ENCODE assay signal across 10 mouse cellular contexts in the genomic region with DNA sequence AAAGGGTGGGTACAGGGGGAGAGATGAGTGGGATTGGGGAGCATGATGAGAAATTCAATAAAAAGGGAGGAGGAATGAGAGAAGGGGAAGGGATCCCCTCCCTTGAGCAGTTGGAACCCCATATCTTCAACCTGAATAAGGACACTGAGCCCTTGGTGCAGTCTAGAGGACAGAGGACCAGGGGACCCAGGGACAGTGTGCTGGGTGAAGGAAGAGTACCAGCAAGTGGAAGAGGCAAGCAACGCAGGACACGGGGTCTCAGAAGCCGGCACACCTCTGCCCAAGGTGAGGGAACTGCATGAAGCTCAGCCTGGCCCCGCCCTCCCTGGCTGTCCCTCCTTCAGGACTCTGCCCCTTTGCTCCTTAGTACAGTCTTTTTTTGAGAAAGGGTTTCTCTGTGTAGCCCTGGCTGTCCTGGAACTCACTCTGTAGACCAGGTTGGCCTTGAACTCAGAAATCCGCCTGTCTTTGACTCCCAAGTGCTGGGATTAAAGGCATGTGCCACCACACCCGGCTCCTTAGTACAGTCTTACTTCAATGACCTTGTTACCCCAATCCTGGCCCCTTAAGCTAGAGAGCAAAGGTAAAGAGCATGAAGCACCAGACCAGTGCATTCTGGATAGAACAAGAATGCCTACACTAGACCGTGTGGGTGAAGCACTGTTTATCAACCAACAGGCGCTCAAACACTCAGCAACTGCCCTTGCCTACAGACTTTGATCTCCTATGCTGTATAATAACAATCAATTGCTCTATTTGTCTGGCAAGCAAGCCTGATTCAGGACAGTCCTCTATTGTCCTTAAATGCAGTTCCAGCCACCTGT. TPM values are rescaled to one million over a fixed set of nuclear protein-coding genes. Genes with fewer than 3 reads are reported as not detected.
DNase-seq lines count a peak whose midpoint lies in the region; ATAC-seq and TF ChIP-seq lines count a peak whose summit lies in the region.
"Had no signal": no experiment of that assay in that cellular context is flagged by ENCODE, and none has a peak within 500 bp of the region (broad histone marks: within the 10 kb centered on the region; RNA-seq: fewer than 3 reads in every experiment).

No protein-coding gene starts in this region.

- peaks cover 18% of the 10 kb centered on the region for H3K27me3 ChIP-seq in heart, embryonic 10.5 days (ENCODE audit: insufficient read depth, poor library complexity, severe bottlenecking)
- peaks cover 10% of the 10 kb centered on the region; the same call in 1 of the 2 replicates for H3K27me3 ChIP-seq in G1E (ENCODE audit: insufficient read depth, low read length)
- no peaks in the 10 kb centered on the region for H3K27me3 ChIP-seq in intestine, embryonic 15.5 days (replicated peaks)
- H3K27me3 ChIP-seq in liver, embryonic 15.5 days: no peaks in the 10 kb centered on the region

- no peak for ATAC-seq in G1E (ENCODE audit: extremely low read depth, insufficient number of reproducible peaks, low FRiP score, poor library complexity, severe bottlenecking)
- peak; percentile 57 for ATAC-seq in intestine, embryonic 15.5 days
- no peak for ATAC-seq in liver, embryonic 15.5 days (ENCODE audit: insufficient read depth)

- no peaks in the 10 kb centered on the region for H3K36me3 ChIP-seq in heart, embryonic 10.5 days
- peaks cover 37% of the 10 kb centered on the region for H3K36me3 ChIP-seq in G1E (replicated peaks)
- H3K36me3 ChIP-seq in intestine, embryonic 15.5 days: no peaks in the 10 kb centered on the region
- H3K36me3 ChIP-seq in liver, embryonic 15.5 days (replicated peaks): no peaks in the 10 kb centered on the region

- H3K27ac ChIP-seq in heart, embryonic 10.5 days: no peak overlapping the region
- H3K27ac ChIP-seq in intestine, embryonic 15.5 days: peak overlapping the region; percentile 64
- no peak overlapping the region for H3K27ac ChIP-seq in liver, embryonic 15.5 days (replicated peaks)

- no peak overlapping the region for H3K9ac ChIP-seq in intestine, embryonic 15.5 days
- H3K9ac ChIP-seq in liver, embryonic 15.5 days: no peak overlapping the region

- DNase-seq in heart, adult 11 months: peak; percentile 90
- DNase-seq in heart, embryonic 10.5 days (ENCODE audit: low spot score): no peak
- no peak for DNase-seq in G1E (ENCODE audit: low spot score)
- no peak for DNase-seq in thymus, postnatal 14 days
- DNase-seq in gastrocnemius, postnatal 4 days (ENCODE audit: low spot score in 2 of 2): no peak
- no peak for DNase-seq in adrenal gland, adult 18-20 months (ENCODE audit: low spot score in 2 of 2)
- DNase-seq: heart, postnatal 36 days had no signal

- H3K9me3 ChIP-seq in heart, embryonic 10.5 days: no peaks in the 10 kb centered on the region
- no peaks in the 10 kb centered on the region for H3K9me3 ChIP-seq in G1E (replicated peaks)
- no peaks in the 10 kb centered on the region for H3K9me3 ChIP-seq in intestine, embryonic 15.5 days
- no peaks in the 10 kb centered on the region for H3K9me3 ChIP-seq in liver, embryonic 15.5 days (replicated peaks)

- H3K4me1 ChIP-seq in heart, embryonic 10.5 days: peaks cover 33% of the 10 kb centered on the region
- H3K4me1 ChIP-seq in G1E (ENCODE audit: insufficient read depth, low read depth, low read length): peaks cover 79% of the 10 kb centered on the region
- H3K4me1 ChIP-seq in intestine, embryonic 15.5 days (replicated peaks): peaks cover 18% of the 10 kb centered on the region
- H3K4me1 ChIP-seq in liver, embryonic 15.5 days (replicated peaks): peaks cover 49% of the 10 kb centered on the region

- H3K4me2 ChIP-seq in intestine, embryonic 15.5 days (replicated peaks): peak overlapping the region; percentile 95
- peak overlapping the region; percentile 89 for H3K4me2 ChIP-seq in liver, embryonic 15.5 days

- TF ChIP-seq CTCF in G1E (IDR thresholded peaks at IDR 0.05; ENCODE audit: low read depth, low read length): no peak

- 77% methylated on average over 8 of the region's 8 CpGs for WGBS in heart, embryonic 10.5 days
- WGBS in intestine, embryonic 15.5 days: 52% methylated on average over 8 of the region's 8 CpGs
- WGBS in liver, embryonic 15.5 days (ENCODE audit: insufficient replicate concordance): 53% methylated on average over 8 of the region's 8 CpGs

- H3K4me3 ChIP-seq in heart, embryonic 10.5 days: no peak overlapping the region
- H3K4me3 ChIP-seq in G1E (ENCODE audit: low read depth, low read length): peak overlapping the region; percentile 85; the same call in 1 of the 2 replicates
- H3K4me3 ChIP-seq in intestine, embryonic 15.5 days (replicated peaks): peak overlapping the region; percentile 72
- H3K4me3 ChIP-seq in liver, embryonic 15.5 days (replicated peaks): no peak overlapping the region; the same call in 1 of the 2 replicates

RNA-seq across cellular contexts. Expression of gene Pdxk, which starts 1.6 kb away (rescaled TPM):
- polyA plus RNA-seq in heart, embryonic 10.5 days (2016; fragmentation: Nextera tagmentation; extraction: Ambion mirVana): 6.5 and 7.0 TPM in 2 replicates
- 33.6 and 36.2 TPM in 2 replicates for total RNA-seq in G1E (2014; fragmentation: Nextera tagmentation)
- 44.6 and 47.1 TPM in 2 replicates for total RNA-seq in G1E (2017)
- 20.8 and 23.0 TPM in 2 replicates for polyA plus RNA-seq in G1E (2012)
- polyA plus RNA-seq in intestine, embryonic 15.5 days (2015; fragmentation: Nextera tagmentation; extraction: Ambion mirVana): 23.4 and 26.7 TPM in 2 replicates
- 5.9 and 6.0 TPM in 2 replicates for polyA plus RNA-seq in liver, embryonic 15.5 days (2015; fragmentation: Nextera tagmentation; extraction: Ambion mirVana)
- total RNA-seq in gastrocnemius, postnatal 4 days (2021): 1 to 10 TPM; 7.9 to 8.2 TPM
- 10 to 100 TPM; 25.8 to 35.9 TPM for total RNA-seq in adrenal gland, adult 18-20 months (2021)

RNA-seq across cellular contexts. Expression of gene Cstb, which starts 37.7 kb away (rescaled TPM):
- polyA plus RNA-seq in heart, embryonic 10.5 days (2016; fragmentation: Nextera tagmentation; extraction: Ambion mirVana): 117 and 136 TPM in 2 replicates
- total RNA-seq in G1E (2014; fragmentation: Nextera tagmentation): 33.7 and 47.1 TPM in 2 replicates
- 251 and 260 TPM in 2 replicates for total RNA-seq in G1E (2017)
- 20.0 and 40.3 TPM in 2 replicates for polyA plus RNA-seq in G1E (2012)
- 270 and 290 TPM in 2 replicates for polyA plus RNA-seq in intestine, embryonic 15.5 days (2015; fragmentation: Nextera tagmentation; extraction: Ambion mirVana)
- 85.5 and 95.3 TPM in 2 replicates for polyA plus RNA-seq in liver, embryonic 15.5 days (2015; fragmentation: Nextera tagmentation; extraction: Ambion mirVana)
- 10 to 100 TPM; 46.6 to 52.1 TPM for total RNA-seq in gastrocnemius, postnatal 4 days (2021)
- 100 to 1,000 TPM; 317 to 349 TPM for total RNA-seq in adrenal gland, adult 18-20 months (2021)

RNA-seq across cellular contexts. Expression of gene Rrp1, which starts 50.3 kb away (rescaled TPM):
- polyA plus RNA-seq in heart, embryonic 10.5 days (2016; fragmentation: Nextera tagmentation; extraction: Ambion mirVana): 271 and 283 TPM in 2 replicates
- 172 and 189 TPM in 2 replicates for total RNA-seq in G1E (2014; fragmentation: Nextera tagmentation)
- 423 and 464 TPM in 2 replicates for total RNA-seq in G1E (2017)
- 372 and 420 TPM in 2 replicates for polyA plus RNA-seq in G1E (2012)
- polyA plus RNA-seq in intestine, embryonic 15.5 days (2015; fragmentation: Nextera tagmentation; extraction: Ambion mirVana): 268 and 277 TPM in 2 replicates
- 110 and 119 TPM in 2 replicates for polyA plus RNA-seq in liver, embryonic 15.5 days (2015; fragmentation: Nextera tagmentation; extraction: Ambion mirVana)
- 100 to 1,000 TPM; 113 to 119 TPM for total RNA-seq in gastrocnemius, postnatal 4 days (2021)
- 100 to 1,000 TPM; 255 to 265 TPM for total RNA-seq in adrenal gland, adult 18-20 months (2021)

RNA-seq across cellular contexts. Expression of gene Olfr1358, which starts 54.1 kb away (rescaled TPM):
- polyA plus RNA-seq in heart, embryonic 10.5 days (2016; fragmentation: Nextera tagmentation; extraction: Ambion mirVana): not detected in 2 replicates
- total RNA-seq in G1E (2014; fragmentation: Nextera tagmentation): not detected in 2 replicates
- total RNA-seq in G1E (2017): 0.17 TPM in 1 of 2 replicates, not detected in the other
- polyA plus RNA-seq in G1E (2012): not detected in 2 replicates
- not detected in 2 replicates for polyA plus RNA-seq in intestine, embryonic 15.5 days (2015; fragmentation: Nextera tagmentation; extraction: Ambion mirVana)
- polyA plus RNA-seq in liver, embryonic 15.5 days (2015; fragmentation: Nextera tagmentation; extraction: Ambion mirVana): not detected in 2 replicates
- total RNA-seq in gastrocnemius, postnatal 4 days (2021): not detected
- total RNA-seq in adrenal gland, adult 18-20 months (2021): not detected
- total RNA-seq: heart, postnatal 36 days; neutrophil, adult 5-6 weeks had no signal

Comparison
In these comparisons a context has a peak if more than half of its experiments do, and no peak if none do; other contexts are left out.
1. H3K4me3 ChIP-seq: peak in G1E (single experiment) and intestine, embryonic 15.5 days (single experiment); none in heart, embryonic 10.5 days (single experiment) and liver, embryonic 15.5 days (single experiment).